Mouse (Mus musculus) neural tube, embryonic 12.5 days (tissue): Measurements from ENCODE around the gene Xbp1. TPM values are rescaled to one million over a fixed set of nuclear protein-coding genes. Genes with fewer than 3 reads are reported as not detected.
"Not testable (repeated sequence)": the region's sequence is repeated elsewhere in the genome, so short reads cannot be mapped to it uniquely, and the experiment has no call there.

Source experiments
- ATAC-seq: fragments of 200-750 bp; cut with Nextera tagmentation; 2 replicates; pipeline ENCODE4 v1.8.0; 2017; ENCODE audit warnings: low read depth, mild to moderate bottlenecking, moderate TSS enrichment, moderate library complexity; ENCODE audit not compliant: low FRiP score
- H3K27ac ChIP-seq: fragments of 300-500 bp; sonication (generic); 2 replicates; pipeline ENCODE4 v1.5.1; 2016
- H3K27me3 ChIP-seq: fragments of 300-500 bp; sonication (generic); replicated peaks from 2 replicates; pipeline ENCODE4 v1.6.1; 2016; ENCODE audit warnings: mild to moderate bottlenecking
- H3K36me3 ChIP-seq: fragments of 300-500 bp; sonication (generic); 2 replicates; pipeline ENCODE4 v1.6.1; 2016; ENCODE audit warnings: mild to moderate bottlenecking
- H3K4me1 ChIP-seq: fragments of 300-500 bp; sonication (generic); 2 replicates; pipeline ENCODE4 v1.6.1; 2016
- H3K4me2 ChIP-seq: fragments of 300-500 bp; sonication (generic); replicated peaks from 2 replicates; pipeline ENCODE4 v1.6.1; 2016; ENCODE audit warnings: mild to moderate bottlenecking
- H3K4me3 ChIP-seq: fragments of 300-500 bp; sonication (generic); 2 replicates; pipeline ENCODE4 v1.5.1; 2016
- H3K9ac ChIP-seq: fragments of 300-500 bp; sonication (generic); 2 replicates; pipeline ENCODE4 v1.6.1; 2016; ENCODE audit warnings: mild to moderate bottlenecking
- H3K9me3 ChIP-seq: fragments of 300-500 bp; sonication (generic); 2 replicates; pipeline ENCODE4 v1.6.1; 2016; ENCODE audit warnings: mild to moderate bottlenecking
- WGBS: fragments of 180-500 bp; shearing (Covaris S2); methylation state at CpG from one replicate; pipeline ENCODE4 v1.1.7; 2016; 5-methylcytosine and 5-hydroxymethylcytosine counted together
- polyA plus RNA-seq: library from polyadenylated mRNA; unstranded; fragments of >200 nt; fragmentation: Nextera tagmentation; extraction: Ambion mirVana; gene quantifications from 2 replicates; pipeline ENCODE4 v1.2.1, GENCODE M21; 2016

Xbp1 gene
- polyA plus RNA-seq, 1 experiment from 2014 or later, result 132 TPM

DNA sequence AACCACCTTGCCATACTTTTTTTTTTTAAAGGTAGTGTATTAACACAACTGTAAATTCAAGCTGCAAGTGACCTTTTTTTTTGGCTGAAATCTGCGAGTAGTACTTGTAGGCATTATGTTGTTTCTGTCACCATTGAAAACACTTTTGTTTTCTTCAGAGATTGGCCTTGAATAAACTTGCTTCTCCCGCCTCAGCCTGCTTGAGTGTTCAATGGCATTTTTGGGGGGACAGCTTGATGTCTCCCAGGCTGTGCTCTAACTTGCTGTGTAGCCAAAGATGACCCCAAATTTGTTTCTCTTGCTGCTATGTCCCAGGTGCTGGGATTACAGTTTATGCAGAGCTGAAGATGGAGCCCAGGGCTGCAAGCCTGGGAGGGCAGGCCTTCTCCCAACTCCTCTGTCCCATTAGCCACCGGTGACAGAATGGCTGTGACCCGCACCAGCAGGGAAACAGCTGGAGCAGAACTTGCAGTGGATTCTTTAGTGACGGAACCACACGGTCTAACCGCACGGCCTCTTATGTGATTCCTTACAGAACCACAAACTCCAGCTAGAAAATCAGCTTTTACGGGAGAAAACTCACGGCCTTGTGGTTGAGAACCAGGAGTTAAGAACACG, 2.4 kb downstream of the Xbp1 start:
- Histone ChIP-seq H3K9ac (no peak overlapping the region), H3K27ac (no peak overlapping the region), H3K27me3 (no peaks in the 10 kb centered on the region), H3K4me2 (peak overlapping the region; percentile 69), H3K9me3 (no peaks in the 10 kb centered on the region), H3K4me3 (no peak overlapping the region), H3K36me3 (peaks cover 40% of the 10 kb centered on the region), H3K4me1 (peaks cover 19% of the 10 kb centered on the region)
- WGBS, result 93% methylated on average over 11 of the region's 11 CpGs
- no peak for ATAC-seq

GRCm38 (mm10) chr11:5525418-5525817, 5.0 kb downstream of the Xbp1 start:
- 89% methylated on average over 4 of the region's 4 CpGs for WGBS
- Histone ChIP-seq H3K9me3 (no peaks in the 10 kb centered on the region), H3K4me1 (peaks cover 19% of the 10 kb centered on the region), H3K27ac (no peak overlapping the region), H3K4me3 (no peak overlapping the region), H3K27me3 (no peaks in the 10 kb centered on the region), H3K36me3 (peaks cover 59% of the 10 kb centered on the region), H3K4me2 (no peak overlapping the region), H3K9ac (no peak overlapping the region)
- no peak for ATAC-seq

GRCm38 (mm10) chr11:5526573-5527439, 6.3 kb downstream of the Xbp1 start:
- no peak overlapping the region for H3K4me2 ChIP-seq
- no peak overlapping the region for H3K9ac ChIP-seq
- WGBS, result 90% methylated on average over 7 of the region's 7 CpGs
- H3K36me3 ChIP-seq, result peaks cover 72% of the 10 kb centered on the region
- H3K4me3 ChIP-seq, result no peak overlapping the region
- H3K4me1 ChIP-seq, result peaks cover 19% of the 10 kb centered on the region
- ATAC-seq, result no peak
- no peaks in the 10 kb centered on the region for H3K9me3 ChIP-seq
- H3K27me3 ChIP-seq, result no peaks in the 10 kb centered on the region
- no peak overlapping the region for H3K27ac ChIP-seq

- Histone ChIP-seq H3K4me3 (no peak overlapping the region), H3K27me3 (no peaks in the 10 kb centered on the region), H3K27ac (no peak overlapping the region), H3K36me3 (peaks cover 81% of the 10 kb centered on the region), H3K9ac (no peak overlapping the region), H3K9me3 (no peaks in the 10 kb centered on the region), H3K4me2 (no peak overlapping the region), H3K4me1 (peaks cover 9% of the 10 kb centered on the region; the same call in 1 of the 2 replicates)
- ATAC-seq, result no peak
- WGBS, result 81% methylated on average over 5 of the region's 5 CpGs
These were observed 7.5 kb downstream of the Xbp1 start for GRCm38 (mm10) chr11:5527865-5528523.

DNA sequence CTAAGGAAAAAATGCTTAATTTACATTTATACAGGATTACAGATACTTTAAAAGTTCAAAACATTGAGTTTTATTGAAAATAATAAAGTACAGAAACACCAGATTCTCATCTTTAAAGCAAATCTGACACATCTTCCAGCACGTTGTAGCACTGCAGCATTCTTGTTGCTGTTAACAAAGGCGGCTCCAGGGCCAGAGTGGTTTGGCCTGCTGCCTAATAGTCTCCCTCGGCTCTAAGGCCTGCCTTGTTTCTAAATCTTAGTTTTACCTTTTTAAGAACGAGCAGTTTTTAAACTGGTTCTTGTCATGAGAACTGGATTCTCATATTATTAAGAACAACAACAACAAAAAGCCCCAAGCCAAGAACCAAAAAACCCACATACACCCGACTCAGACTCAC, 8.4 kb downstream of the Xbp1 start:
- Histone ChIP-seq H3K4me1 (peaks cover under 1% of the 10 kb centered on the region; the same call in 1 of the 2 replicates), H3K27ac (no peak overlapping the region), H3K4me3 (no peak overlapping the region), H3K9ac (no peak overlapping the region), H3K9me3 (no peaks in the 10 kb centered on the region), H3K36me3 (peaks cover 81% of the 10 kb centered on the region), H3K27me3 (no peaks in the 10 kb centered on the region), H3K4me2 (no peak overlapping the region)
- WGBS, result 89% methylated on average over 5 of the region's 5 CpGs
- ATAC-seq, result no peak

- no peak for ATAC-seq
- no peaks in the 10 kb centered on the region for H3K4me1 ChIP-seq
- H3K27me3 ChIP-seq, result no peaks in the 10 kb centered on the region
- no peak overlapping the region for H3K27ac ChIP-seq
- peaks cover 81% of the 10 kb centered on the region for H3K36me3 ChIP-seq
- no peak overlapping the region for H3K4me2 ChIP-seq
- no peaks in the 10 kb centered on the region for H3K9me3 ChIP-seq
- 81% methylated on average over 5 of the region's 5 CpGs for WGBS
- H3K4me3 ChIP-seq, result no peak overlapping the region
- H3K9ac ChIP-seq, result no peak overlapping the region
These were observed 9.7 kb downstream of the Xbp1 start for GRCm38 (mm10) chr11:5530172-5530571.

GRCm38 (mm10) chr11:5530717-5531116, 10.3 kb downstream of the Xbp1 start:
- Histone ChIP-seq H3K4me1 (no peaks in the 10 kb centered on the region), H3K27ac (no peak overlapping the region), H3K9ac (no peak overlapping the region), H3K9me3 (no peaks in the 10 kb centered on the region), H3K27me3 (no peaks in the 10 kb centered on the region), H3K36me3 (peaks cover 77% of the 10 kb centered on the region), H3K4me2 (no peak overlapping the region), H3K4me3 (no peak overlapping the region)
- WGBS, result 82% methylated on average over 6 of the region's 6 CpGs
- ATAC-seq, result no peak

- no peak for ATAC-seq
- no peak overlapping the region for H3K4me3 ChIP-seq
- H3K4me1 ChIP-seq, result no peaks in the 10 kb centered on the region
- peaks cover 63% of the 10 kb centered on the region for H3K36me3 ChIP-seq
- H3K9ac ChIP-seq, result no peak overlapping the region
- no peak overlapping the region for H3K27ac ChIP-seq
- no peaks in the 10 kb centered on the region for H3K27me3 ChIP-seq
- no peak overlapping the region for H3K4me2 ChIP-seq
- no peaks in the 10 kb centered on the region for H3K9me3 ChIP-seq
- WGBS, result 80% methylated on average over 5 of the region's 5 CpGs
These were observed 12.6 kb downstream of the Xbp1 start for GRCm38 (mm10) chr11:5533108-5533507.

GRCm38 (mm10) chr11:5537454-5537853, 17.0 kb downstream of the Xbp1 start:
- not testable (repeated sequence) for H3K9ac ChIP-seq, H3K4me2 ChIP-seq, H3K9me3 ChIP-seq, ATAC-seq, H3K27ac ChIP-seq, H3K27me3 ChIP-seq, H3K4me3 ChIP-seq
- Histone ChIP-seq H3K4me1 (peaks cover 12% of the 10 kb centered on the region), H3K36me3 (peaks cover 33% of the 10 kb centered on the region)
- 90% methylated on average over 4 of the region's 4 CpGs for WGBS

- Histone ChIP-seq H3K9ac (peak overlapping the region; percentile 84; the same call in 1 of the 2 replicates), H3K27me3 (no peaks in the 10 kb centered on the region), H3K4me2 (peak overlapping the region; percentile 82), H3K9me3 (no peaks in the 10 kb centered on the region), H3K4me1 (peaks cover 12% of the 10 kb centered on the region), H3K27ac (no peak overlapping the region), H3K36me3 (0 out of 2 replicates have a peak, but pooled peaks cover 5% of the 10 kb centered on the region), H3K4me3 (no peak overlapping the region)
- WGBS, result 62% methylated on average over 4 of the region's 4 CpGs
- no peak for ATAC-seq
These were observed 19.9 kb downstream of the Xbp1 start for GRCm38 (mm10) chr11:5540331-5540730.

- H3K27ac ChIP-seq, result 0 out of 2 replicates have a peak overlapping the region, but pooled peaks have one; percentile 72
- H3K36me3 ChIP-seq, result 0 out of 2 replicates have a peak, but pooled peaks cover 5% of the 10 kb centered on the region
- peaks cover 12% of the 10 kb centered on the region for H3K4me1 ChIP-seq
- H3K9me3 ChIP-seq, result no peaks in the 10 kb centered on the region
- H3K27me3 ChIP-seq, result no peaks in the 10 kb centered on the region
- ATAC-seq, result peak; percentile 8; the same call in 1 of the 2 replicates
- 5% methylated on average over 28 of the region's 28 CpGs for WGBS
- peak overlapping the region; percentile 84 for H3K9ac ChIP-seq
- peak overlapping the region; percentile 82 for H3K4me2 ChIP-seq
- H3K4me3 ChIP-seq, result peak overlapping the region; percentile 91
These were observed 20.9 kb downstream of the Xbp1 start for GRCm38 (mm10) chr11:5541230-5541798.
